Mouse (Mus musculus): Measurements from ENCODE around the gene Dusp10.
A peak's percentile ranks its signal among the peaks of the same experiment; 100 is the strongest.

Gene Dusp10

GRCm38 (mm10) chr1:184059814-184060213, 46.7 kb downstream of the Dusp10 start:
- DNase-seq = no peak

- no peak for DNase-seq
Measured at GRCm38 (mm10) chr1:184060381-184060780, 47.3 kb downstream of the Dusp10 start.

- DNase-seq = no peak
Measured at GRCm38 (mm10) chr1:184060828-184061734, 48.0 kb downstream of the Dusp10 start.

DNA sequence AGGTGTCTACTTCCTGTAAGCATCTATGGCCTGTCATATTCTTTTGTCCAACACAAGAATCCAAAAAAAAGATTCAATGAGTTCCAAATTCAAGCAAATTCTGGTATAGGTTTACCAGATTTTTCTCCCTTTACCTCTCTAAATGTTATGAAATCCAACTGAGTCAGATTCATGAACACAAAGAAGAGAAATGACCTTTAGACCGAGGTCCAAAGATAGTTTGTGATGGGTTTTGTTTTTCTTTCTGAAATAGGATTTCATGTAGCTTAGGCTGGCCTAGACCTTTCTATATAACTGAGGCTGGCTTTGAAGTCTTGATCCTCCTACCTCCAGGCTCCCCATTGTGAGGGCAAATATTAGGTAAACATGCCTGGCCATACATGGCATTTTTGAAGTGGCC, 48.8 kb downstream of the Dusp10 start:
- DNase-seq = no peak

GRCm38 (mm10) chr1:184064306-184064705, 51.2 kb downstream of the Dusp10 start:
- DNase-seq = peak; percentile 64

- no peak for DNase-seq
Measured at GRCm38 (mm10) chr1:184065589-184066361, 52.7 kb downstream of the Dusp10 start.

DNA sequence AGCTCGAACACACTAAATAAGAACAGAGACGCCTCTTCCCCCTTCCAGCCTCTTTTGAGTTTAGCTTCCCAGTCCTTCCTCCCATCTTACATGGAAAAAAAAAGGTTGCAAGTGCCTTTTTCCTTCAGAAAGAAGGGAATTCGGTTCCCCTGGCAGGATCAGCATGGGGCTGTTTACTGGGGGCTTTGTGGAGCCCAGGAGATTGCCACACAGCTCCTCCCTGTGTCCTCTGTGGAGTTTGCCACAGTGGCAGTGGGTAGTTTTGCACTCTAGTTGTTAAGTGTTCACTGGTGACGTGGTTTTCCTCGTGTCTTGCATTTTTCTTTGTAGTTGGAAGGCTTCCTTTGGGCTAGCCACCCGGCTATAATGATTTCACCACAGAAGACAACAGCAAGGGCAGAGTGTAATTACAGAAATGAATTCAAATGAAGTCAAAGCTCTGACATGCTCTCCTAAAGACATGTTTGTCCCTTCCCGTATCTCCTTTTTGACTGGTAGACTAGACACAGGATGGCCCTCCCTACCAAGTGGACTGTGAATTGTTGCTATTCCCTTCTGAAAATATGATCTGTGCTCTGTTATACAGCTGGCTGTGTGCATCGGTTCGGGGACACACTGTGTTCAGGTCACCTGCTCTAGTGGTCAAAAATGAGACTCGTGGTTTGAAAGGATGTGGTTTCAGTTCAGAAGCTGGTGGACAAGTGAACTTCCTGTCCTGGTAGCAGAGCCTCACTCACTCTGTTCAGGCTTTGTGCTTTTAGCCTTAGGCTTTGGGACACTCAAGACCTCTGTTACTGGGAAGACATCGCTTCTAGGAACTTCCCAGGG, 53.6 kb downstream of the Dusp10 start:
- no peak for DNase-seq

GRCm38 (mm10) chr1:184067704-184068558, 54.8 kb downstream of the Dusp10 start:
- DNase-seq = no peak

DNA sequence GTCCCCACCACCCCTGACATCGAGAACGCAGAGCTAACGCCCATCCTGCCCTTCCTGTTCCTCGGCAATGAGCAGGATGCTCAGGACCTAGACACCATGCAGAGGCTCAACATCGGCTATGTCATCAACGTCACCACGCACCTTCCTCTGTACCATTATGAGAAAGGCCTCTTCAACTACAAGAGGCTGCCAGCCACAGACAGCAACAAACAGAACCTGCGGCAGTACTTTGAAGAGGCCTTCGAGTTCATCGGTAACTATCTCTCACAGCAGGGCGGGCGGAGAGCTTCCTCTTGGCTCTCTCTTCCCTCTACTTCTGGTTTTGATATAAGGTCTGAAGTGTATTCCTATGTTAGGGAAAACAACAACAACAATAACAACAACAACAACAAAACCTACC, 55.9 kb downstream of the Dusp10 start:
- DNase-seq = no peak

DNA sequence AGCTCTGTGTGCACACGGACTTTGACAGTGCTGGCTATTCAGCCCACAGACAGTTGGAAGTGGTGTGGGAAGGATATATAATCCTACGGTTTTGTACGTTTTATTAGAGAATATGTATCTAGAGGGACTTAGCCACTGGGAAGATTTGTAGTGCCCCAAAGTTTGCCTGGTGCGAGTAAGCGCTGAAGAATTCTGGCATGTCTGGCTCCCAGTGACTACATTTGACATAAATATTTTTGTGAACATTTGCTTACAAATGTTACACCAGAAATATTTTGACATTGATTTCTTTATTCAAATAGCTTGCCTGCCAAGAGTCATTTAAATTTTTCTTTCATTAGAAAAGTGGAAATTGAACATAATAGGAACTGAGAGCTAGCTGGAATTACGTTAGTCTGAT, 63.0 kb downstream of the Dusp10 start:
- DNase-seq = no peak

- DNase-seq = no peak
Measured at GRCm38 (mm10) chr1:184076756-184077155, 63.7 kb downstream of the Dusp10 start.

DNA sequence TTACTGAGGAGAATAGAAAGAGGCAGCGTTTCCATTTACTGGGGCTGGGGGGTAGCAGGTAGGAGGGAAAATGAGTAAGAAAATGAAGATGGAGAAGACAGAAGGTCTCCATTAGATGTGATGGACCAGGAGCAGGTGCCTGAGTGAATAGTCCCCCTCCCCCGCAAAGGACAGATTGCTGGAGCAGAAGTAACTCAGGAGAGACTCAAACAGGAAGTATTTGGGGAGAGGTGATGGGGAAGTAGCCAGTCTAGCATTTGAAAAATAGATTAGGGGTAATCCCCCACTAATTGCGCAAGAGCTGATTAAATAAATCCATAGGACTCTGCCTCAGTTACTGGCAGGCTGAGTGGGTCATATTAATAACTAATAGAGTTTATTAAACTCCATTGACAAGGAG, 66.2 kb downstream of the Dusp10 start:
- DNase-seq = no peak

GRCm38 (mm10) chr1:184082661-184083060, 69.6 kb downstream of the Dusp10 start:
- DNase-seq = no peak

DNA sequence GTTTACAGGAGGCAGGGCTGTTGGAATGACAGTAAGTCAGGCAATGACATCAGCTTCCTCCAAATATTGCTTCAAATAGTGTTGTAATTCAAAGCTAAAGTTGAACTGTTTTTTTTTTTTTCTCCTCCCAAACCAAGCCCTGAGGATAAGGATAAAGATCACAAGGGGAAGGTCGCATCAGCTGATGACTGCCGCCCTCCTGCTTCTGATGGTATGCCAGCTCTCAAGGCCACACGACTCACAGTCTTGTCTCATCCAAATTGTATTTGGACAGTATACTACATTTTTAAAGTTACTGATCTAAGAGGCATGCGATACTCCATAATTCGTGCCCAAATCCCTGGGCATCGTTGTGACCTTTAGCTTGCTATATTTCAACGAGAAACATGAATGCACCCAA, 70.1 kb downstream of the Dusp10 start:
- DNase-seq = no peak

DNA sequence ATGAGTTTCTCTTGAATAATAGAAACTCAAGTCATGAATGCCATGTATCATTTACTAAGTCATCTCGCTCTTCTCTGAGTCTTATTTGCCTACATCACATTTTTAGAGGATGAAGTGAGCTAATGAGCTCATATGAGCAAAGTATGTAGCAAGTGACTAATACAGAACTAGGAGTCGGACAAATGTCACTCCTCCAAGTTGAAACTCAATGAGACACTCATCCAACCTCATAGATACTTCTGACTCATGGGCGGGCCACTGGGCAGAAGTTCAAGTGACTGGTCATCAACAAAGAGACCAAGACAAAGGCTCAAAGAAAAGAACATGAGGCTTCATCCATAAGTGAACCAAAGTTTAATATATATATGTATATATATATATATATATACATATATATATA, 71.9 kb downstream of the Dusp10 start:
- DNase-seq = no peak

DNA sequence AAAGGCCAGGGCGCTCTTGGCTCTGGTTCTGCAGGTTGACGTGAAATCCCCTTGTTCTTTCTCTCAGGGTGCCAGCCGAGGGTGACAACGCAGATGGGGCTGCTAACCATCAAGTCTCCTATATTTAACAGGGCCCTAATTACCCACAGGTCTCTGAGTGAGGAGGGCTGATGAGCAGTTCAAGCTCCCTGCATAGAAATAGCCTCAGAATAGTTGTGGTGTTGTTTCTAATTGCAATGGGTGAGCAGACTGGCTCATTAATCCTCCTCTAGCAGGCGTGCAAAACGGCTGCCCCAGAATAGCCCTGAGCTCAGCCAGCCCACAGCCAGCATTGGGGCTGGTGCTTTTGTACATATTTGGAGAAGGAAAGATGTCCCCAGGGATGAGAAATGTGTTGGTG, 77.4 kb downstream of the Dusp10 start:
- DNase-seq = no peak

DNA sequence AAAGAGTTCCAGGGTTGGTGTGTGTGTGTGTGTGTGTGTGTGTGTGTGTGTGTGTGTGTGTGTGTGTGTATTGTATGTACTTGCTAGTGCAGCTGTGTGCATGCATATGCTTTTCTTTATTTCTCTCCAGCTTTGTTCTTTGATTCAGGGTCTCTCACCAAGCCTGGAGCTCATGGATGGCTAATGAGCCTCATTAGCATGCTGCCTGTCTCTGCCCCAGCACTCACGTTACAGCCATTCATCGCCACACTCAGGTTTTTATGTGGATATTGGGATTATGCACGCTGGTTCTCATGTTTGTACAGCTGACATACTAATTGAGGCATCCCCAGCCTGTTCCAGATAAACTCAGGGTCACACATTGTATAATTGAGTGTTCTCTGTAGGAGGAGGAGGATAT, 81.8 kb downstream of the Dusp10 start:
- DNase-seq = no peak

DNA sequence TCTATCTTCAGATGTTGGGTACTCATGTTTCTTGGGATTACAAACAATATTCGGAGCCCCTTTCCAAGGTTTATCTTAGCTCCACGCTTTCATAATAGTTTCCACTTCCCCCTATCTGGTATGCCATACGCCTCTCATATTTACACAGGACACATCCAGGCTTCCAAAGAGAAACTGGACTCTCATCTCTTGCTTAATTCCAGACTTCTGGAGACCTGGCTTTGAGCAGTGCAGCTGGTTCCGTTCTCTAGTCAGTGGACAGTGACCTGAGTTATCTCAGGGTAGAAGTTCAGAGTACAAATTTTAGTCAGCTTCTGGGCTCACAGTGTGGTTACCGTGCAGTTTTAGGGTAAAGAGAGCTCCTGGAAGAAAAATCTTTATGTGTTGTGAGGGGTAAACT, 87.3 kb downstream of the Dusp10 start:
- no peak for DNase-seq

DNA sequence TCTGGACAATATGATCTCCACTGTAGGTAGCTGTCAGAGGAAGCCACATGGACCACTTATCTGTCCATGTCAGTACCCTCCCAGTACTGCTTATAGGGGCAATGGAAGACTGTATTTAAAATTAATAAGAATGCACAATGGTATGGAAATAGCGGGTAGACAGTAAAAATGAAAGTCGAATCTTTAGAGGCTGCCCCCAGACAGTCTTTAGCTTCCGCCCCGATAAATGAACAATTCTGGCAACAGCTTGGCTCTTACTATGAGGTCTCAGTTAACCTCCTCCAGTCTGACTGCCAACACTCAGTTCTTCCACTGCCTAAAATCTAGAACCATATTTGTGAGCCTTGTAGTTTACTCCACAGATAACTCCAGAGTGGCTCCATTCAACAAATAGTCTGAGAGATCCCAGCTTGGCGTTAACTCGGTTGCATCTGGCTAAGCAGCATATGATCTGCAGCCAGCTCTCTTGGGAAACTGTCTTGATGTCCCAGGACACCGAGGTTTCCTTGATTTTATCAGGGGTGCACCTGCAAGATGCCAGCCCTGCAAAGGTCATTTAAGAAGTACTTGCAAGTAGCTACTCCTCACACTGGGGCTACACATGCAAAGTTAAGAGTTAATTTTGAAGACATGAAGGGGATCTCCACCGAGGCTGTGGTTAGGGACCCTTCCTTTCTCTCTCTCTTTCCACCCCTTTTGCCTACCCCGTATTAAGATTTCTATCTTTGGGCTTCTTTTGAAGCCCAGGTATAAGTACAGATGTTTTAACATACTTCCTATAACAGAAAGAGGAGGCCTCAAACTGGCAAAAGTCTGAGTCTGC, 88.0 kb downstream of the Dusp10 start:
- peak; percentile 66 for DNase-seq

DNA sequence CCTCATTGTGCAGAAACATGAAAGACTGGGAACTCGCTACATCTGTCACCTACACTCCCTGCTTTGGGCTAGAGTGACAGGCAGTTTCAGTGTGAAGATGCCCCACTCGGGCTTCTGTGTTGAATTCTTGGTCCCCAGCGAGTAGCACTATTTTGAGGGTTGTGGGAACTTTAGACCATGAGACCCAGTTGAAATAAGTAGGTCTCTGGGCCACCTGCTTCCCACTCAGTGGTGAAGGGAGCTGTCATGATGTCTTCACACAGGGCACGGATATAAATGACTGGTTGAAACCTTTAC, 88.6 kb downstream of the Dusp10 start:
- DNase-seq = peak; percentile 66

DNA sequence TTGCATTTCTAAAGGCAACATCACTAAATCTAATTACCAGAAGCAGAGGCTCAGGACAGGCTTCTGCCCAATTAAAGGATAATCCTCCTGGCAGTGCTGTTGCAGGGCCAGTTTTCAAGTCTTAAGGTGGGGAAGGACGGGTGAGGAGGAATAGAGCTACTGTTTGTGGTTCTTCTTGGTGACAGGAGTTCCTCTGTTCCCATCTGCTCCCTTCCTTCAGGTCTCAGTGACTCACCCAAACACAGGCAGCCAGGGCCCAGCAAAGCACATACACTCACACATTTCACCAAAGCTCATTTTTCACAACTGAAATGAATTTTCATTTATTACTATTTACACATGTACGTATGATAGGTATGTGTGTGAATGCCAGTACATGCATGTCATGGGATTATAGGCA, 93.7 kb downstream of the Dusp10 start:
- no peak for DNase-seq

- no peak for DNase-seq
Measured at GRCm38 (mm10) chr1:184107448-184107847, 94.3 kb downstream of the Dusp10 start.

All from thymus, postnatal 25 days (tissue).